Mouse (Mus musculus) retina, postnatal 7 days (tissue): ENCODE data around the gene Scamp3.
"Not testable (repeated sequence)": the region's sequence is repeated elsewhere in the genome, so short reads cannot be mapped to it uniquely, and the experiment has no call there.

Experiments used
- DNase-seq: peaks from one replicate; pipeline ENCODE4 v3.0.0-alpha.2; 2012; ENCODE audit warnings: low read depth, low spot score

Scamp3 gene

GRCm38 (mm10) chr3:89195979-89196877 is 19.0 kb downstream of the Scamp3 start:
- DNase-seq, result peak; percentile 80

DNA sequence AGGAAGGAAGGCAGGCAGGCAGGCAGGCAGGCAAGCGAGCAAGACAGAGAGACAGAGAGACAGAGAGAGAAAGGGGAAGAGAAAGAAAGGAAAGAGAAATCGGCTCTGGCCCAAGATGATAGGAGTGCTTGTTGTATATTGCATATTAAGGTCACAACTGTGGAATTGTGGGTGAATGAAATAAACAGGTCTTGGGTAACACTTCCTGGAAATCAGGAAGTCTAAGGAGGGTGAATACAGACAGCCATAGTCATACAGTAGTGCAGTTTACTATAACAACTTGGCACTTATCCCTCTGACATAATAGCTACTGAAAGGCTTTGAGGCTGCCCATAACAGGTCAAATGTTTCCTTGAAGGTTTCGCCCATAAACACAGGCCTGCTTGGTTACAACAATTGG is 22.6 kb downstream of the Scamp3 start:
- no peak for DNase-seq

GRCm38 (mm10) chr3:89202253-89203141 is 25.2 kb downstream of the Scamp3 start, which contains the start of gene Gba:
Gba (plus strand) TSS chr3:89202928.
- DNase-seq, result peak; percentile 86

GRCm38 (mm10) chr3:89203142-89203514 is 25.9 kb downstream of the Scamp3 start:
- no peak for DNase-seq

DNA sequence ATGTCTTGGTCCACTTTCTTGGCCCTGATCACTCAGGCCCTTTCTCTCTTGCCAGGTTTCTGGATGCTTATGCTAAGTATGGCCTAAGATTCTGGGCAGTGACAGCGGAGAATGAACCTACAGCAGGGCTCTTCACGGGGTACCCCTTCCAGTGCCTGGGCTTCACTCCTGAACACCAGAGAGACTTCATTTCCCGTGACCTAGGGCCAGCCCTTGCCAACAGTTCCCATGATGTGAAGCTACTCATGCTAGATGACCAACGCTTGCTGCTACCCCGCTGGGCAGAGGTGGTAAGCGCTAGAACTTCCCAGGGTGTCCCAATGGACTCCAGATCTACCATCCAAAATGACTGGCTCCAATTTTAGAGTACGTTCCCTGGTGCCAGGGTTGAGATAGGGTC is 28.8 kb downstream of the Scamp3 start:
- DNase-seq, result no peak

GRCm38 (mm10) chr3:89206695-89207094 is 29.4 kb downstream of the Scamp3 start:
- DNase-seq, result no peak

GRCm38 (mm10) chr3:89208075-89208657 is 30.9 kb downstream of the Scamp3 start:
- DNase-seq, result no peak

- DNase-seq, result no peak
Measured at GRCm38 (mm10) chr3:89208736-89209135, 31.5 kb downstream of the Scamp3 start.

DNA sequence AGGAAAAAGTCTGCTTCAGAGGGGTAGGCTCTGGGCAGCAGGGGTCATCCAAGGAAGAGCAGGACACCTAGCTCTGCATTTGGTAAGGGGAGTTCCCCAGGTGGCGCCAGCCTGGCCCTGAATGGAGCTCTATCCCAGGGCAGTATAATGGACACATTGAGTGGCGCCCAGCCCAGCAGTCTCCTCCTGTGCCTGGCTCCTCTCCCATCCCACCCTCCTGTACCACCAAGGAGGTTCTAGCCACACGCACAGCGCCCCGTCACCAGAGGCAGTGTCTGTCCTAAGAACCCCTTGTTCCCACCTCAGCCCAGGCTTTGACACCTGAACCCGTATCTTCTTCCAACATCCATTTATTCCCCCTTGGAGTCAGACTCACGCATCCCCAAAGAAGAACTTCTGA is 32.5 kb downstream of the Scamp3 start:
- no peak for DNase-seq

GRCm38 (mm10) chr3:89210162-89210561 is 32.9 kb downstream of the Scamp3 start:
- DNase-seq, result no peak

DNA sequence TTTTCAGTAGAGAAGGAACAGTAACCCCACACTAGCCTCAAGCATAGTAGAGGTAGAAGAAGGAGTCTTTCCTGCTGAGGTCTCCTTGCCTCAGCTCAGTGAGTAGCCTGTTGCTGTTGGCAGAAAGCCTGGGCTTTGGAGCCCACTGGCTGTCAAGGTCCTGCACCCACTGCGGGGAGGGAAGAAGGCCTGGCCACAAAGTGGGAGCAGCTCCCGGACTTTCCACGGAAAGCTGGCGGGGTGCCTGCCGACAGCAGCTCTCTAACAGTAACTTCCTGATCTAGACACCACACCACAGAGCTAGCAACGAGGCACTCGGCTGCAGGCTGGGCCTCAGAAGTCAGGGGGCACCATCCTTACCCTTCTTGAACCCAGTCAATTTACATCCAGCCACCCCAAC is 33.5 kb downstream of the Scamp3 start:
- no peak for DNase-seq

- DNase-seq, result peak; percentile 85
Measured at GRCm38 (mm10) chr3:89213803-89214530, 36.7 kb downstream of the Scamp3 start.

DNA sequence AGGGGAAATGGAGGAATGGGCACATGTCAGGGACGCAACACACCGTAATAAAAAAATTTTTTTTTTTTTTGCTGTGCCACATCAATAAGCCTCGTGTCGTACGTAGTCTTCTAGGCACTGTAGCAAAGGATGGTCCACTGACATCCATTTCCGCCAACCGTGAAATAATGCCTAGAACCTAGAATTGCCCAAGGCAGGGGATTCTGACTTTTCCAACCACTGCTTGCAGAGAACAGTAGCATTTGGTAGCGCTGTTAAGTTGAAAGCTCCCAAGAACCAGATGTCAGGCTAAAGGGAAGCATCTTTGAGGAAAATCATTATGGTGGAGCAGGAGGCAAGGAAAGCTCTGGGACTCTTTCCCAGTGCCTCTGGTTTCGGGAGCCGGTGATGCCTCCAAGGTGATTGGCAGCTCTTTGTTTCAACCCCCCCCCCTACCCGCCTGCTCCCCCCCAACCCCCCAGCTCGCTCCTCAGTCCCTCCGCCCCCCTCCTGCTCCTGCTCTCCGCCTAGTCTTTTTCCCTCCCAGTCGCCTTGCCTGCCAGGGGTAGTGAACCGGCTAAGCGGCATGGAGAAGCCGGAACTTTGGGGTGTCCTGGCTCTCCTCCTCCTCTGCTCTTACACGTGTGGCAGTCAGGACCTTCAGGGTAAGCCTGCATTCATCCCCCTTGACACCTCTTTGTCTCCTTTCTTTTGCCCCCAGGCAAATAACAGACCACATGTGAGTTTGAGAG is 37.6 kb downstream of the Scamp3 start, which contains the start of gene Thbs3:
Thbs3 (plus strand) TSS at position 500 of the 731 bp plus-strand sequence.
- DNase-seq, result no peak

DNA sequence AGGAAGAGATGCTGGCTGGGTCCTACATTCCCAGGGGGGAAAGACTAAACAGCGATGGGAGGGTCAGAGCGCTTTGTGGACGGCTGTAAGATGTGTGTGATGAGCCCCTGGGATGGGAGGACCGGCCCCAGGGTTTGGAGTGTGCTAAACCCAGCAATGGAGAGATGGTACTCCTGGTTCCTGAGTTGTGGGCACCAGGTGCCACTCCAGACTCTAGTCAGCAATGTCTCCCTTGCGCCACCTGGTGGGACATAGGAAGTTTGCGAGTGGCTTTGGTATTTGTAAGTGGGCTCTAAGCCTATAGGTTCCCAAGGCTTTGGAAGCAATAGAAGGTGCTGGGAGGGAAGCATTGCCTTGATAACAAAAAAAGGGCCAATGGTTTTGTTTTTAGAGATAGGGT is 38.6 kb downstream of the Scamp3 start:
- peak; percentile 85 for DNase-seq

GRCm38 (mm10) chr3:89216407-89216806 is 39.1 kb downstream of the Scamp3 start:
- not testable (repeated sequence) for DNase-seq

DNA sequence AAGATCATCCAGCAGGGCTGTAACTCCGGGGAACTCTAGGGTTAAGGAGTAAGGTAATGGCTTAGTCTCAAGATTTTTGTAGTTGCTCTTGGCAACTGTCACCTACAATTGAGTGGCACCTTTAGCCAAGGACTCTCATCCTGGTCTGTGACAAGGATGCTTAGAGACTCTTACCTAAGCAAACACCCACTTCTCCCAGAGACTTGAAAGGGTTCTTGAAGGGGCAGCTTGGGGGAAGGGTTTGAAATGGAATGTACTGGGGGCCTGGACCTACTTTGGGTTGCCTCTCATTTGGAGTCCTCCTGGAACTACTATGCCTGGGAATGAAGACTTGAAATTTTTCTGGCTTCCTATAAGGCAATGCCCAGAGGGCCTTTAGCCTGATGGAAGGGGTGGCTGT is 41.0 kb downstream of the Scamp3 start:
- DNase-seq, result no peak

- DNase-seq, result no peak
Measured at GRCm38 (mm10) chr3:89219546-89219945, 42.3 kb downstream of the Scamp3 start.

- no peak for DNase-seq
Measured at GRCm38 (mm10) chr3:89221167-89221566, 43.9 kb downstream of the Scamp3 start.

DNA sequence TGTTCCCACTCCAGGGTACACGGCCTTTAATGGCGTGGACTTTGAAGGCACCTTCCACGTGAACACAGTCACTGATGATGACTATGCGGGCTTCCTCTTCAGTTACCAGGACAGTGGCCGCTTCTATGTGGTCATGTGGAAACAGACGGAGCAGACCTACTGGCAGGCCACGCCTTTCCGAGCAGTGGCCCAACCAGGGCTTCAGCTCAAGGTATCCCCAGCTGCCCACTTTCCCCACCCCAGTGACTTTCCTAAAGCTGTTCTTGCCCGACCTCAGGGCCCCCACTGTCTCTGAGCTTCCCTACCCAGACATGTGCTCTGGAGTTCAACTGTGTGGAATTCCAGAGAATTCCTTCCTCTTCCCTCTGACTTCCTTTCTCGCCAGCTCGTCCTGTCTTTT is 47.5 kb downstream of the Scamp3 start:
- no peak for DNase-seq

DNA sequence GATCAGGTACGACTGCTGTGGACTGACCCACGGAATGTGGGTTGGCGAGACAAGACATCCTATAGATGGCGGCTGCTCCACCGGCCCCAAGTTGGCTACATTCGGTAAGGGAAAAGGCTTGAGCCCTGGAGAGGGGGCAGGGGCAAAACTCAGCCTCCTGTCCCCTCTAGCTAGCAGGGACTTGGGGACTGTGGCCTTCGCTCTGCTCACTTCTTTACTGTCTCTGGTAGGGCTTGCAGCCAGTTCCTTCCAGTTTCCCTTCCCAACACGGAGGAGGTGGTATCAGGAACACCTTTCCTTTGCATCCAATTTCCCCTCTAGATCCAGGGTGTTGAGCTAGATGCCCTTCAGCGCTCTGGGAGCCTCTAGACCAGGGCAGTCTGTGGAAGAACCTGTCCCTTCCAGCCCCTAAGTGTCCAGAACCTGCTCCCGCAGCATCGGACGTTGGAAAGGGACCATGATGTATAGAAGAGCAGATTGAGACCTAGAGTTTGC is 48.1 kb downstream of the Scamp3 start:
- no peak for DNase-seq
